Mouse (Mus musculus) hindbrain, embryonic 10.5 days (tissue): Measurements from ENCODE around the gene Vmn1r183. TPM values are rescaled to one million over a fixed set of nuclear protein-coding genes. Genes with fewer than 3 reads are reported as not detected.

ENCODE experiments used
- DNase-seq: peaks from one replicate; pipeline ENCODE4 v3.0.0-alpha.2; 2017; ENCODE audit warnings: low spot score
- H3K27ac ChIP-seq: fragments of 300-500 bp; sonication (generic); 2 replicates; pipeline ENCODE4 v1.5.1; 2016; ENCODE audit warnings: mild to moderate bottlenecking, moderate library complexity
- H3K27me3 ChIP-seq: fragments of 300-500 bp; sonication (generic); 2 replicates; pipeline ENCODE4 v1.6.1; 2016; ENCODE audit warnings: mild to moderate bottlenecking; ENCODE audit not compliant: poor library complexity, insufficient read depth, severe bottlenecking
- H3K36me3 ChIP-seq: fragments of 300-500 bp; sonication (generic); 2 replicates; pipeline ENCODE4 v1.6.1; 2016; ENCODE audit warnings: mild to moderate bottlenecking, moderate library complexity
- H3K4me1 ChIP-seq: fragments of 300-500 bp; sonication (generic); replicated peaks from 2 replicates; pipeline ENCODE4 v1.6.1; 2016; ENCODE audit warnings: mild to moderate bottlenecking
- H3K4me3 ChIP-seq: fragments of 300-500 bp; sonication (generic); 2 replicates; pipeline ENCODE4 v1.5.1; 2016; ENCODE audit warnings: mild to moderate bottlenecking, moderate library complexity
- H3K9me3 ChIP-seq: fragments of 300-500 bp; sonication (generic); 2 replicates; pipeline ENCODE4 v1.6.1; 2016; ENCODE audit warnings: mild to moderate bottlenecking, moderate library complexity
- WGBS: fragments of 180-500 bp; shearing (Covaris S2); methylation state at CpG from one replicate; pipeline ENCODE4 v1.1.7; 2016; 5-methylcytosine and 5-hydroxymethylcytosine counted together
- polyA plus RNA-seq: library from polyadenylated mRNA; unstranded; fragments of >200 nt; fragmentation: Nextera tagmentation; extraction: Ambion mirVana; gene quantifications from 2 replicates; pipeline ENCODE4 v1.2.1, GENCODE M21; 2016

Gene Vmn1r183
- polyA plus RNA-seq, 1 experiment from 2014 or later = not detected

DNA sequence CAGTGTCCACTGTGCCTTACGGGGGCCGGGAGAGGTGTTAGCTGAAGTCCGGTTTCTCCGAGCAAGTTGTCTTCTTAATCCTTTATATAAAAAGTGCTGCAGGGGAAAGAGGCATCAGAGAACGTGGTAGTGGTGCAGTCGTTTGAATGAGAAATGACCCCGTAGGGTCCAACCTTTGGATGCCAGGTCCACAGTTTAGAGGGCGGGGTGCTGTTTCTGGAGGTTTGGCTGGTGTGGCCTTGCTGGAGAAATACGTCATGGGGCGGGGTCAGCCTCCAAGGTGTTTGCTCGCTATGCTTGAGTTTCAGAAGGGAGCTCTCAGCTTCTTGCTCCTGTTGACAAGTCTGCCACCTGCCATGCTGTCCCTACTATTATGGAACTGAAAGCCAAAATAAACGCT lies 59.9 kb downstream of the Vmn1r183 start:
- Histone ChIP-seq H3K4me1 (peaks cover 9% of the 10 kb centered on the region), H3K36me3 (peaks cover 19% of the 10 kb centered on the region), H3K27ac (peak overlapping the region; percentile 84), H3K27me3 (no peaks in the 10 kb centered on the region), H3K9me3 (peaks cover 26% of the 10 kb centered on the region), H3K4me3 (peak overlapping the region; percentile 72)
- WGBS = 11% methylated on average over 12 of the region's 12 CpGs
- DNase-seq = peak; percentile 28

Other genes with a start within 250 kb of the Vmn1r183 start
- gene Vmn1r175, start 242.6 kb upstream of the Vmn1r183 start, polyA plus RNA-seq = not detected in 2 replicates
- not detected in 2 replicates for gene Vmn1r176, start 215.9 kb upstream of the Vmn1r183 start, polyA plus RNA-seq
- gene Vmn1r177, start 186.8 kb upstream of the Vmn1r183 start, polyA plus RNA-seq = not detected in 2 replicates
- not detected in 2 replicates for gene Vmn1r178, start 161.2 kb upstream of the Vmn1r183 start, polyA plus RNA-seq
- gene Vmn1r179, start 126.3 kb upstream of the Vmn1r183 start, polyA plus RNA-seq = not detected in 2 replicates
- not detected in 2 replicates for gene Vmn1r180, start 102.6 kb upstream of the Vmn1r183 start, polyA plus RNA-seq
- not detected in 2 replicates for gene Vmn1r181, start 78.6 kb upstream of the Vmn1r183 start, polyA plus RNA-seq
- not detected in 2 replicates for gene V1rd19, start 51.6 kb upstream of the Vmn1r183 start, polyA plus RNA-seq
- gene Zfp180, start 28.7 kb downstream of the Vmn1r183 start, polyA plus RNA-seq = 25.9 and 29.4 TPM in 2 replicates
- gene Zfp112, start 59.1 kb downstream of the Vmn1r183 start, polyA plus RNA-seq = 3.3 and 5.4 TPM in 2 replicates
- 12.9 and 14.6 TPM in 2 replicates for gene Zfp235, start 80.9 kb downstream of the Vmn1r183 start, polyA plus RNA-seq
- gene Zfp114, start 121.8 kb downstream of the Vmn1r183 start, polyA plus RNA-seq = 3.9 and 5.1 TPM in 2 replicates
- 9.2 and 10.5 TPM in 2 replicates for gene Zfp111, start 158.2 kb downstream of the Vmn1r183 start, polyA plus RNA-seq
- 4.9 and 5.8 TPM in 2 replicates for gene Zfp109, start 184.3 kb downstream of the Vmn1r183 start, polyA plus RNA-seq
- gene Zfp108, start 201.5 kb downstream of the Vmn1r183 start, polyA plus RNA-seq = 2.3 and 2.6 TPM in 2 replicates
- gene Zfp93, start 217.2 kb downstream of the Vmn1r183 start, polyA plus RNA-seq = 6.0 TPM in 2 replicates
- 35.4 and 40.3 TPM in 2 replicates for gene Zfp61, start 248.0 kb downstream of the Vmn1r183 start, polyA plus RNA-seq